Comparison of ENCODE assay signal across 32 mouse cellular contexts in the genomic region with DNA sequence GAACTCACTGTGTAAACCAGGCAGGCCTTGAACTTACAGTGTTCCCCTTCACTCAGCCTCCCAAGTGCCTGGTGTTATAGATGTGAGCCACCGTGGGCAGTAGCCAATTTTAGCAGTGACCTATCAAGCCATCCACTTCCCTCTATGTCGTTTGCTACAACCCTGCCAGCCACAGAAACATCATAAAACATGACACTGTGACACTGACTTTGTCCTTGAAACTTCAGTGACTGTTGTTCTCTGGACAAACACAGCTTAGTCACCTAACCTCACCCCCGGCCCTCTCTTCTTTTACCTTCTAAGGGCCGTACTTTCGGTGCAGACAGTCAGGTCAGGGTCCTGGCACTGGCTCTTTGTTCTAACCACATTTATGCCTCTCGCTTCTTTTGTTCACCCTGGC. TPM values are rescaled to one million over a fixed set of nuclear protein-coding genes. Genes with fewer than 3 reads are reported as not detected.
DNase-seq lines count a peak whose midpoint lies in the region; ATAC-seq lines count a peak whose summit lies in the region.
"Had no signal": no experiment of that assay in that cellular context is flagged by ENCODE, and none has a peak within 500 bp of the region (broad histone marks: within the 10 kb centered on the region; RNA-seq: fewer than 3 reads in every experiment).

No protein-coding gene starts in this region.

- no peaks in the 10 kb centered on the region for H3K9me3 ChIP-seq in heart, embryonic 10.5 days
- no peaks in the 10 kb centered on the region for H3K9me3 ChIP-seq in stomach, embryonic 14.5 days (ENCODE audit: control insufficient read depth, low read depth, low read length)
- no peaks in the 10 kb centered on the region for H3K9me3 ChIP-seq in midbrain, embryonic 11.5 days (ENCODE audit: control insufficient read depth, low read length)
- H3K9me3 ChIP-seq: embryonic facial prominence, embryonic 12.5 days; hindbrain, embryonic 10.5 days; hindbrain, embryonic 15.5 days; liver, embryonic 12.5 days; midbrain, embryonic 13.5 days had no signal

- H3K4me2 ChIP-seq in stomach, embryonic 14.5 days (replicated peaks; ENCODE audit: low read depth, low read length): no peak overlapping the region
- H3K4me2 ChIP-seq in midbrain, embryonic 11.5 days: no peak overlapping the region
- H3K4me2 ChIP-seq: embryonic facial prominence, embryonic 12.5 days; hindbrain, embryonic 15.5 days; liver, embryonic 12.5 days; midbrain, embryonic 13.5 days had no signal

- H3K9ac ChIP-seq in stomach, embryonic 14.5 days (replicated peaks; ENCODE audit: low read depth, low read length): no peak overlapping the region
- no peak overlapping the region for H3K9ac ChIP-seq in midbrain, embryonic 11.5 days (ENCODE audit: low read length)
- H3K9ac ChIP-seq: embryonic facial prominence, embryonic 12.5 days; hindbrain, embryonic 15.5 days; liver, embryonic 12.5 days; liver, postnatal 0 days; midbrain, embryonic 13.5 days had no signal

- WGBS in heart, embryonic 10.5 days: 58% methylated on average over 6 of the region's 6 CpGs
- WGBS in stomach, embryonic 14.5 days: 58% methylated on average over 6 of the region's 6 CpGs
- WGBS in midbrain, embryonic 11.5 days: 72% methylated on average over 6 of the region's 6 CpGs

- H3K27ac ChIP-seq in heart, embryonic 10.5 days: peak overlapping the region; percentile 23; the same call in 1 of the 2 replicates
- H3K27ac ChIP-seq in stomach, embryonic 14.5 days (ENCODE audit: low read length): no peak overlapping the region
- no peak overlapping the region for H3K27ac ChIP-seq in midbrain, embryonic 11.5 days (ENCODE audit: low read depth, low read length)
- H3K27ac ChIP-seq: embryonic facial prominence, embryonic 12.5 days; hindbrain, embryonic 10.5 days; hindbrain, embryonic 15.5 days; layer of hippocampus, adult 2 months; liver, embryonic 12.5 days; midbrain, embryonic 13.5 days had no signal

- no peak overlapping the region for H3K4me3 ChIP-seq in heart, embryonic 10.5 days
- no peak overlapping the region for H3K4me3 ChIP-seq in stomach, embryonic 14.5 days (ENCODE audit: low read depth, low read length)
- no peak overlapping the region for H3K4me3 ChIP-seq in midbrain, embryonic 11.5 days (ENCODE audit: low read depth, low read length)
- H3K4me3 ChIP-seq: embryonic facial prominence, embryonic 12.5 days; gastrocnemius, adult 2 months; hindbrain, embryonic 10.5 days; hindbrain, embryonic 15.5 days; layer of hippocampus, adult 2 months; liver, embryonic 12.5 days; megakaryocyte, embryonic 14.5 days; midbrain, embryonic 13.5 days had no signal

- H3K4me1 ChIP-seq in heart, embryonic 10.5 days: 0 out of 2 replicates have a peak, but pooled peaks cover 5% of the 10 kb centered on the region
- no peaks in the 10 kb centered on the region for H3K4me1 ChIP-seq in stomach, embryonic 14.5 days (ENCODE audit: control insufficient read depth, insufficient read depth, low read length)
- no peaks in the 10 kb centered on the region for H3K4me1 ChIP-seq in midbrain, embryonic 11.5 days (ENCODE audit: control insufficient read depth, insufficient read depth, low read length)
- H3K4me1 ChIP-seq: embryonic facial prominence, embryonic 12.5 days; hindbrain, embryonic 10.5 days; hindbrain, embryonic 15.5 days; liver, embryonic 12.5 days; midbrain, embryonic 13.5 days had no signal

- H3K27me3 ChIP-seq in heart, embryonic 10.5 days (ENCODE audit: insufficient read depth, poor library complexity, severe bottlenecking): no peaks in the 10 kb centered on the region
- no peaks in the 10 kb centered on the region for H3K27me3 ChIP-seq in stomach, embryonic 14.5 days (ENCODE audit: control insufficient read depth, insufficient read depth, low read length)
- H3K27me3 ChIP-seq in midbrain, embryonic 11.5 days (ENCODE audit: control insufficient read depth, insufficient read depth, low read length): no peaks in the 10 kb centered on the region
- H3K27me3 ChIP-seq: hindbrain, embryonic 15.5 days; liver, embryonic 12.5 days; midbrain, embryonic 13.5 days had no signal

- intact Hi-C loops in heart, postnatal 25 days (cut with DNase I): no loop called here

- H3K36me3 ChIP-seq in heart, embryonic 10.5 days: no peaks in the 10 kb centered on the region
- no peaks in the 10 kb centered on the region for H3K36me3 ChIP-seq in stomach, embryonic 14.5 days (ENCODE audit: control insufficient read depth, insufficient read depth, low read length)
- H3K36me3 ChIP-seq in midbrain, embryonic 11.5 days (ENCODE audit: control insufficient read depth, insufficient read depth, low read length): no peaks in the 10 kb centered on the region
- H3K36me3 ChIP-seq: embryonic facial prominence, embryonic 12.5 days; hindbrain, embryonic 10.5 days; hindbrain, embryonic 15.5 days; liver, embryonic 12.5 days; midbrain, embryonic 13.5 days had no signal

- 0 out of 2 replicates have a peak, but pooled peaks have one; percentile 33 for ATAC-seq in stomach, embryonic 14.5 days (ENCODE audit: insufficient number of reproducible peaks, insufficient read depth, low FRiP score, low read depth)
- ATAC-seq in midbrain, embryonic 11.5 days (ENCODE audit: low FRiP score): no peak
- ATAC-seq: forebrain, embryonic 14.5 days; inflammation-experienced regulatory T-cells, adult 6 months; liver, embryonic 12.5 days; liver, postnatal 0 days; lung, postnatal 0 days; midbrain, embryonic 13.5 days had no signal

- DNase-seq in heart, embryonic 10.5 days (ENCODE audit: low spot score): no peak
- no peak for DNase-seq in heart, postnatal 25 days (ENCODE audit: low spot score)
- DNase-seq in 416B (ENCODE audit: low read depth): peak; percentile 23
- DNase-seq in adrenal gland, postnatal 10 days: peak; percentile 56
- no peak for DNase-seq in left cerebral cortex, adult 18-20 months (ENCODE audit: low spot score in 2 of 2)
- no peak for DNase-seq in midbrain, embryonic 11.5 days (ENCODE audit: low spot score, missing footprints)
- DNase-seq: cerebellum, adult 8-10 months; cerebellum, postnatal 36 days; embryo, embryonic 11 days; gastrocnemius, adult 2 months; gastrocnemius, postnatal 36 days; heart, adult 18-20 months; kidney, adult 2 months; kidney, postnatal 36 days; left cerebral cortex, postnatal 4 days; liver, postnatal 0 days; lung, postnatal 4 days; right cerebral cortex, postnatal 25 days; spleen, adult 18-20 months; thymus, postnatal 4 days had no signal

RNA-seq across cellular contexts. Expression of gene Adm, which starts 28.5 kb away (rescaled TPM):
- polyA plus RNA-seq in heart, embryonic 10.5 days (2016; fragmentation: Nextera tagmentation; extraction: Ambion mirVana): 9.3 and 13.1 TPM in 2 replicates
- total RNA-seq in heart, postnatal 25 days (2021): 10 to 100 TPM in 1 of 2 experiments, 1 to 10 TPM in 1; 9.6 to 13.0 TPM
- total RNA-seq in adrenal gland, postnatal 10 days (2021): 10 to 100 TPM; 18.0 to 18.4 TPM
- 3.4 and 4.0 TPM in 2 replicates for polyA plus RNA-seq in stomach, embryonic 14.5 days (2014; fragmentation: Nextera tagmentation; extraction: Ambion mirVana)
- 1 to 10 TPM; 2.6 to 3.3 TPM for total RNA-seq in left cerebral cortex, adult 18-20 months (2021)
- polyA plus RNA-seq in midbrain, embryonic 11.5 days (2014; fragmentation: Nextera tagmentation; extraction: Ambion mirVana): 4.6 and 5.4 TPM in 2 replicates
- total RNA-seq: monocyte, adult 5-6 weeks had no signal
- polyA plus RNA-seq: inflammation-experienced regulatory T-cells, adult 6 months had no signal

RNA-seq across cellular contexts. Expression of gene Sbf2, which starts 41.2 kb away (rescaled TPM):
- polyA plus RNA-seq in heart, embryonic 10.5 days (2016; fragmentation: Nextera tagmentation; extraction: Ambion mirVana): 28.6 and 33.4 TPM in 2 replicates
- total RNA-seq in heart, postnatal 25 days (2021): 10 to 100 TPM; 48.7 to 49.7 TPM
- total RNA-seq in adrenal gland, postnatal 10 days (2021): 10 to 100 TPM; 52.8 to 57.7 TPM
- polyA plus RNA-seq in stomach, embryonic 14.5 days (2014; fragmentation: Nextera tagmentation; extraction: Ambion mirVana): 46.1 and 48.8 TPM in 2 replicates
- total RNA-seq in left cerebral cortex, adult 18-20 months (2021): 10 to 100 TPM; 52.6 to 55.5 TPM
- polyA plus RNA-seq in midbrain, embryonic 11.5 days (2014; fragmentation: Nextera tagmentation; extraction: Ambion mirVana): 34.6 and 35.9 TPM in 2 replicates

Comparison
In these comparisons a context has a peak if more than half of its experiments do, and no peak if none do; other contexts are left out.
1. DNase-seq: peak in 416B (single experiment) and adrenal gland, postnatal 10 days (single experiment); none in heart, embryonic 10.5 days (single experiment), heart, postnatal 25 days (single experiment), left cerebral cortex, adult 18-20 months (0 of 2) and midbrain, embryonic 11.5 days (single experiment).